Mouse (Mus musculus): ENCODE results near the gene Spem2.

GRCm38 (mm10) chr11:69799394-69800137 is 18.7 kb downstream of the Spem2 start:
- TF ChIP-seq CTCF (IDR thresholded peaks at IDR 0.05; ENCODE audit: control insufficient read depth, insufficient read depth, insufficient replicate concordance, low read depth, low read length) = no peak
- no peak for TF ChIP-seq POLR2A (IDR thresholded peaks at IDR 0.05; ENCODE audit: control insufficient read depth, low read depth, low read length)

All from testis, adult 2 months (tissue).